Mouse (Mus musculus): ENCODE data around the gene Vmn1r235. TPM values are rescaled to one million over a fixed set of nuclear protein-coding genes. Genes with fewer than 3 reads are reported as not detected.
"Not testable (repeated sequence)": the region's sequence is repeated elsewhere in the genome, so short reads cannot be mapped to it uniquely, and the experiment has no call there.

Vmn1r235 gene
- polyA plus RNA-seq (2015; fragmentation: Nextera tagmentation; extraction: Ambion mirVana), result not detected in 2 replicates

- Histone ChIP-seq H3K4me2 (no peak within 1 kb of the TSS), H3K27ac (no peak within 1 kb of the TSS), H3K9ac (no peak within 1 kb of the TSS), H3K27me3 (no peaks in the 10 kb centered on the region), H3K4me1 (replicated peaks) (no peaks in the 10 kb centered on the region), H3K4me3 (no peak within 1 kb of the TSS), H3K36me3 (no peaks in the 10 kb centered on the region), H3K9me3 (replicated peaks) (no peaks in the 10 kb centered on the region)
- ATAC-seq (replicated peaks; ENCODE audit: insufficient number of reproducible peaks, insufficient read depth, low FRiP score, low read depth), result no peak
These were observed at the start of gene Vmn1r235 for GRCm38 (mm10) chr17:21256111-21256510. Gene Vmn1r235, plus strand, starts transcription at chr17:21256411.

GRCm38 (mm10) chr17:21211081-21211480 lies 45.1 kb upstream of the Vmn1r235 start:
- H3K9me3 ChIP-seq (replicated peaks); H3K4me3 ChIP-seq; ATAC-seq (replicated peaks; ENCODE audit: insufficient number of reproducible peaks, insufficient read depth, low FRiP score, low read depth); H3K27me3 ChIP-seq; H3K9ac ChIP-seq; H3K27ac ChIP-seq; H3K36me3 ChIP-seq; H3K4me1 ChIP-seq (replicated peaks); H3K4me2 ChIP-seq: not testable (repeated sequence)
- WGBS, result 53% methylated on average over 1 of the region's 1 CpGs

- Histone ChIP-seq H3K9ac (no peak within 1 kb of the TSS), H3K9me3 (replicated peaks) (no peaks in the 10 kb centered on the region), H3K4me1 (replicated peaks) (no peaks in the 10 kb centered on the region), H3K27me3 (no peaks in the 10 kb centered on the region), H3K36me3 (no peaks in the 10 kb centered on the region), H3K27ac (no peak within 1 kb of the TSS), H3K4me2 (no peak within 1 kb of the TSS), H3K4me3 (no peak within 1 kb of the TSS)
- no peak for ATAC-seq (replicated peaks; ENCODE audit: insufficient number of reproducible peaks, insufficient read depth, low FRiP score, low read depth)
- 71% methylated on average over 1 of the region's 1 CpGs for WGBS
These were observed 30.4 kb upstream of the Vmn1r235 start, which contains the start of gene Vmn1r234 for GRCm38 (mm10) chr17:21225787-21226186. Gene Vmn1r234, plus strand, starts transcription at chr17:21226087.

- WGBS, result 31% methylated on average over 9 of the region's 9 CpGs
- H3K4me3 ChIP-seq, result no peak overlapping the region
- ATAC-seq (replicated peaks; ENCODE audit: insufficient number of reproducible peaks, insufficient read depth, low FRiP score, low read depth), result no peak
These were observed 24.6 kb upstream of the Vmn1r235 start for GRCm38 (mm10) chr17:21231654-21232053.

GRCm38 (mm10) chr17:21272103-21272502 lies 15.9 kb downstream of the Vmn1r235 start:
- Histone ChIP-seq H3K9me3 (replicated peaks) (no peaks in the 10 kb centered on the region), H3K27me3 (no peaks in the 10 kb centered on the region), H3K9ac (no peak overlapping the region), H3K4me1 (replicated peaks) (no peaks in the 10 kb centered on the region), H3K4me3 (no peak overlapping the region), H3K4me2 (no peak overlapping the region), H3K27ac (no peak overlapping the region), H3K36me3 (no peaks in the 10 kb centered on the region)
- WGBS, result 10% methylated on average over 4 of the region's 4 CpGs
- ATAC-seq (replicated peaks; ENCODE audit: insufficient number of reproducible peaks, insufficient read depth, low FRiP score, low read depth), result no peak

More at GRCm38 (mm10) chr17:21231654-21232053, 24.6 kb upstream of the Vmn1r235 start:
- no peaks in the 10 kb centered on the region for H3K36me3 ChIP-seq
- no peaks in the 10 kb centered on the region for H3K27me3 ChIP-seq
- no peak overlapping the region for H3K4me2 ChIP-seq
- H3K9ac ChIP-seq, result no peak overlapping the region
- H3K9me3 ChIP-seq (replicated peaks), result no peaks in the 10 kb centered on the region
- H3K4me1 ChIP-seq (replicated peaks), result no peaks in the 10 kb centered on the region
- H3K27ac ChIP-seq, result no peak overlapping the region

GRCm38 (mm10) chr17:21282642-21283041 lies 26.4 kb downstream of the Vmn1r235 start, which contains the start of gene Vmn1r236:
Gene Vmn1r236, plus strand, starts transcription at chr17:21282942.
- ATAC-seq (replicated peaks; ENCODE audit: insufficient number of reproducible peaks, insufficient read depth, low FRiP score, low read depth), result no peak
- H3K9ac ChIP-seq, result no peak within 1 kb of the TSS
- H3K4me3 ChIP-seq, result no peak within 1 kb of the TSS
- no peaks in the 10 kb centered on the region for H3K27me3 ChIP-seq
- 67% methylated on average over 3 of the region's 3 CpGs for WGBS
- no peak within 1 kb of the TSS for H3K27ac ChIP-seq
- no peaks in the 10 kb centered on the region for H3K36me3 ChIP-seq
- no peak within 1 kb of the TSS for H3K4me2 ChIP-seq
- H3K9me3 ChIP-seq (replicated peaks), result no peaks in the 10 kb centered on the region
- H3K4me1 ChIP-seq (replicated peaks), result no peaks in the 10 kb centered on the region

GRCm38 (mm10) chr17:21284395-21284794 lies 28.2 kb downstream of the Vmn1r235 start:
- no peaks in the 10 kb centered on the region for H3K36me3 ChIP-seq
- H3K9ac ChIP-seq, result no peak overlapping the region
- no peaks in the 10 kb centered on the region for H3K27me3 ChIP-seq
- no peak overlapping the region for H3K4me2 ChIP-seq
- no peak overlapping the region for H3K27ac ChIP-seq
- no peaks in the 10 kb centered on the region for H3K9me3 ChIP-seq (replicated peaks)
- no peaks in the 10 kb centered on the region for H3K4me1 ChIP-seq (replicated peaks)
- H3K4me3 ChIP-seq, result no peak overlapping the region
- ATAC-seq (replicated peaks; ENCODE audit: insufficient number of reproducible peaks, insufficient read depth, low FRiP score, low read depth), result no peak

GRCm38 (mm10) chr17:21289695-21290094 lies 33.5 kb downstream of the Vmn1r235 start:
- Histone ChIP-seq H3K4me3 (no peak overlapping the region), H3K27ac (no peak overlapping the region), H3K9me3 (replicated peaks) (no peaks in the 10 kb centered on the region), H3K4me1 (replicated peaks) (no peaks in the 10 kb centered on the region), H3K9ac (no peak overlapping the region), H3K4me2 (no peak overlapping the region), H3K27me3 (no peaks in the 10 kb centered on the region), H3K36me3 (no peaks in the 10 kb centered on the region)
- ATAC-seq (replicated peaks; ENCODE audit: insufficient number of reproducible peaks, insufficient read depth, low FRiP score, low read depth), result peak; percentile 77; the same call in 1 of the 2 replicates

GRCm38 (mm10) chr17:21311565-21311964 lies 55.4 kb downstream of the Vmn1r235 start, which contains the start of gene Vmn1r237:
Gene Vmn1r237, plus strand, starts transcription at chr17:21311865.
- H3K27ac ChIP-seq, result no peak within 1 kb of the TSS
- no peak for ATAC-seq (replicated peaks; ENCODE audit: insufficient number of reproducible peaks, insufficient read depth, low FRiP score, low read depth)
- H3K4me1 ChIP-seq (replicated peaks), result no peaks in the 10 kb centered on the region
- H3K4me3 ChIP-seq, result no peak within 1 kb of the TSS
- H3K4me2 ChIP-seq, result no peak within 1 kb of the TSS
- H3K9me3 ChIP-seq (replicated peaks), result no peaks in the 10 kb centered on the region
- no peaks in the 10 kb centered on the region for H3K36me3 ChIP-seq
- H3K9ac ChIP-seq, result no peak within 1 kb of the TSS
- H3K27me3 ChIP-seq, result no peaks in the 10 kb centered on the region

Small RNA genes lying within 50 kb of the gene (microRNA-seq; reads per million reads assigned to microRNA genes)
- gene Gm26384, result not detected

Other genes starting within 250 kb of the Vmn1r235 start
- 9.6 TPM in 2 replicates for gene Zfp160, start 247.5 kb upstream of the Vmn1r235 start, polyA plus RNA-seq (2015; fragmentation: Nextera tagmentation; extraction: Ambion mirVana)
- gene Vmn1r234, start 30.3 kb upstream of the Vmn1r235 start, polyA plus RNA-seq (2015; fragmentation: Nextera tagmentation; extraction: Ambion mirVana), result not detected in 2 replicates
- not detected in 2 replicates for gene Vmn1r236, start 26.5 kb downstream of the Vmn1r235 start, polyA plus RNA-seq (2015; fragmentation: Nextera tagmentation; extraction: Ambion mirVana)
- gene Vmn1r237, start 55.5 kb downstream of the Vmn1r235 start, polyA plus RNA-seq (2015; fragmentation: Nextera tagmentation; extraction: Ambion mirVana), result not detected in 2 replicates
- gene Zfp677, start 127.3 kb downstream of the Vmn1r235 start, polyA plus RNA-seq (2015; fragmentation: Nextera tagmentation; extraction: Ambion mirVana), result 1.9 and 2.0 TPM in 2 replicates
- 2.8 and 4.9 TPM in 2 replicates for gene Zfp54, start 166.8 kb downstream of the Vmn1r235 start, polyA plus RNA-seq (2015; fragmentation: Nextera tagmentation; extraction: Ambion mirVana)
- 9.3 and 11.0 TPM in 2 replicates for gene Zfp51, start 194.0 kb downstream of the Vmn1r235 start, polyA plus RNA-seq (2015; fragmentation: Nextera tagmentation; extraction: Ambion mirVana)
- 4.9 and 6.9 TPM in 2 replicates for gene Zfp53, start 232.6 kb downstream of the Vmn1r235 start, polyA plus RNA-seq (2015; fragmentation: Nextera tagmentation; extraction: Ambion mirVana)